Mouse (Mus musculus): ENCODE results near the gene Zfp324. TPM values are rescaled to one million over a fixed set of nuclear protein-coding genes. Genes with fewer than 3 reads are reported as not detected.

Gene Zfp324
- polyA plus RNA-seq, 1 experiment from 2014 or later, result 14.4 TPM

DNA sequence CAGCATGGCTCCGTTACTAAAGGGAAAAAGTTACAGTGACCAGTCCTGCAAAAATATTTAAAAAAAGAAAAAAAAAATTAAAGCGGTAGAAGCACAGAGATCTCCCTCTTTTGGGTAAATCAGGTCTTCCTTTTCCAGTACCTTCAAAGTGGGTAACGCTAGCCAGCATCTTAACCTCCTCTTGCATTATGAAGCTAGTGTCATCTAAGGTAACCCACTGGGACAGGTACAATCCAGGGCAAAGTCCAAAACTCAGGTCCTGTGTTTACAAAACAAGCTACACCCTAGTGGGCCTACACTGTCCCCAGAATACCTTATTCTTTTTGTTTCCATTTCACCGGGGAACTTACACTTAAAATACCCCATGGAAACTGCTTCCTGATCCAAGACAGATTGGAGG is 48.0 kb downstream of the Zfp324 start:
- Histone ChIP-seq H3K9me3 (ENCODE audit: control insufficient read depth, low read length) (no peaks in the 10 kb centered on the region), H3K27me3 (ENCODE audit: control insufficient read depth, insufficient read depth, low read length) (no peaks in the 10 kb centered on the region), H3K9ac (replicated peaks; ENCODE audit: low read length) (no peak overlapping the region), H3K4me1 (ENCODE audit: control insufficient read depth, insufficient read depth, low read length) (peaks cover 8% of the 10 kb centered on the region), H3K27ac (replicated peaks; ENCODE audit: low read depth, low read length) (no peak overlapping the region), H3K36me3 (ENCODE audit: control insufficient read depth, insufficient read depth, low read length) (no peaks in the 10 kb centered on the region), H3K4me3 (replicated peaks; ENCODE audit: low read depth, low read length) (no peak overlapping the region), H3K4me2 (ENCODE audit: low read length) (no peak overlapping the region)
- WGBS, result 72% methylated on average over 4 of the region's 4 CpGs
- ATAC-seq (ENCODE audit: low FRiP score, low TSS enrichment), result no peak
- DNase-seq, result no peak

DNA sequence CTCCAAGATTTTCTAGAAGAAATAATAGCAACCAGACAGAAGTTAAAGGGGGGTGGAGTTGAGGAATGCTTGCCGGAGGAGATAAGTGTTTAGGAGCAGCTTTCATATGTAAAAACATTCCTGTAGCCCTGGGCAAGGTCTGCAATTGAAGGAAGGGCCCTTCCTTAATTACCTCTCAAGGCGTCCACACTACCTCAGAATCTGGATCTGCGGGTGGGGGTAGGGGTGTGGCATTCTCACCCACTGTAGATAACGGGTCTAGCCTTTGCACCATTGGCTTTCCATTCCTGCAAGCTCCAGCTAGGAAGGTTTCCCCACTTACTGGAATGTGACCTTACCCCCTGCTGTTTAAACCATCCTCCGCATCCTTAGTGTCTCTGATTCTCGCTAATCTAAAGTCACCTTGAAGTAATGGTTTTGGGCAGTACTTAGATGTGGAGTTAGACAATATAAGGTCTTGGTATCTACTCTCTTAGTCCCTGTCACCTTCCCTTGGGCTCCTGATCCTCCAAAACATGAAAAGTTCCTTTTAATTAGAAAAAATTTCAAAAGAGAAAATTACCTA is 48.7 kb downstream of the Zfp324 start:
- DNase-seq, result no peak
- H3K9ac ChIP-seq (replicated peaks; ENCODE audit: low read length), result no peak overlapping the region
- no peak overlapping the region for H3K27ac ChIP-seq (replicated peaks; ENCODE audit: low read depth, low read length)
- WGBS, result 46% methylated on average over 6 of the region's 6 CpGs
- no peaks in the 10 kb centered on the region for H3K27me3 ChIP-seq (ENCODE audit: control insufficient read depth, insufficient read depth, low read length)
- no peak overlapping the region for H3K4me3 ChIP-seq (replicated peaks; ENCODE audit: low read depth, low read length)
- no peak for ATAC-seq (ENCODE audit: low FRiP score, low TSS enrichment)
- peaks cover 5% of the 10 kb centered on the region for H3K4me1 ChIP-seq (ENCODE audit: control insufficient read depth, insufficient read depth, low read length)
- H3K9me3 ChIP-seq (ENCODE audit: control insufficient read depth, low read length), result no peaks in the 10 kb centered on the region
- no peak overlapping the region for H3K4me2 ChIP-seq (ENCODE audit: low read length)
- H3K36me3 ChIP-seq (ENCODE audit: control insufficient read depth, insufficient read depth, low read length), result no peaks in the 10 kb centered on the region

DNA sequence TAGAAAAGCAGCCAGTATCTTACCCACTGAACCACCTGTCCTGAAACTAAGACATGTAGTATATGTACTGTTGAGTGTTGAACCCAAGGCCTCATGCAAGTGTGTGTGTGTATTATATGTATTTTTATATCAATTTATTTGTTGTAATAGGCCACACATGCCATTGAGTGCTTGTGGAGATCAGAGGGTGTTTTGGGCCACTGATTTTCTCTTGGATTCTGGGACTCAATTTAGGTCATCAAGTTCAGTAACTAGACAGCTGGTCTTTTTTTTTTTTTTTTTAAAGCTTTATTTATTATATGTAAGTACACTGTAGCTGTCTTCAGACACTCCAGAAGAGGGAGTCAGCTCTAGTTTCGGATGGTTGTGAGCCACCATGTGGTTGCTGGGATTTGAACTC is 49.6 kb downstream of the Zfp324 start:
- Histone ChIP-seq H3K36me3 (ENCODE audit: control insufficient read depth, insufficient read depth, low read length) (no peaks in the 10 kb centered on the region), H3K9me3 (ENCODE audit: control insufficient read depth, low read length) (no peaks in the 10 kb centered on the region), H3K27me3 (ENCODE audit: control insufficient read depth, insufficient read depth, low read length) (no peaks in the 10 kb centered on the region), H3K4me2 (ENCODE audit: low read length) (no peak overlapping the region), H3K4me1 (ENCODE audit: control insufficient read depth, insufficient read depth, low read length) (peaks cover 5% of the 10 kb centered on the region), H3K4me3 (replicated peaks; ENCODE audit: low read depth, low read length) (no peak overlapping the region), H3K9ac (replicated peaks; ENCODE audit: low read length) (no peak overlapping the region), H3K27ac (replicated peaks; ENCODE audit: low read depth, low read length) (no peak overlapping the region)
- ATAC-seq (ENCODE audit: low FRiP score, low TSS enrichment), result no peak
- 85% methylated on average over 1 of the region's 1 CpGs for WGBS
- no peak for DNase-seq

DNA sequence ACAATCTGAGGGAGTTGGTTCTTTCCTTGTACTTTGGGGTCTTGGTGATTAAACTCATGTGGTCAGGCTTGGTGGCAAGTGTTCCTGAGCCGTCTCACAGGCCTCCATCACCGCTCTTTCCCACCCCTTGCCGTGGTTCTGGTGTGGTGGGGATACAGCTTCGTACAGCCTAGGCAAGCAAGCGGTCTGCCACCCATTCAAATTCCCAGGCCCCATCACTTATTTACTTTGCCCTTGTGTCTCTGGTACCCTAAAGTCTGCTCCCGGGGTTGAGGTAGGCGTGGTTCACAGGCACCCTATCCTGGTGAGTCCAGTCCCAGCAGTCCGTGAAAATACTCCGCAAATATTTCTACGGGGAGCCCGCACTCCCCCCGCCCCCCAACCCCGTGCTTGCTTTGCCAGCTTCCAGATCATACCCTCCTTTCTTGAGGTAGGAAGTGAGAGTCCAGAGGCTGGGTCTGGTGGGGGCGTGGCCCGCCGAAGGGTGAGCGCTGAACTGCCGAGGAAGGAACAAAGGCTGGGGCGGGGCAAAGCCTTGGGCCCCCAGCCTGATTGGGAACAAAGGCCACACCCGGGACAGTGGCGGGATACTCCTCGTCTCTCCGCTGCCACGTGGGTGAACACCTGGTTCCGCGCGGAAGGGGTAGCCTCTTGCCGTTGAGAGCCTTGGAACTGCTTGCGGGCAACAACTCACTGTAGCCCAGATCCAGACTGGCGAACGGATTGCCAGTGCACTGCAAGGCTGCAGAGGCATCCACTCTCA is 57.3 kb downstream of the Zfp324 start:
- H3K4me2 ChIP-seq (ENCODE audit: low read length), result peak overlapping the region; percentile 98
- peak overlapping the region; percentile 99 for H3K27ac ChIP-seq (replicated peaks; ENCODE audit: low read depth, low read length)
- H3K9me3 ChIP-seq (ENCODE audit: control insufficient read depth, low read length), result no peaks in the 10 kb centered on the region
- peak overlapping the region; percentile 61 for H3K9ac ChIP-seq (replicated peaks; ENCODE audit: low read length)
- DNase-seq (peak; percentile 80), ATAC-seq (ENCODE audit: low FRiP score, low TSS enrichment) (peak; percentile 37)
- H3K36me3 ChIP-seq (ENCODE audit: control insufficient read depth, insufficient read depth, low read length), result peaks cover 27% of the 10 kb centered on the region
- H3K4me3 ChIP-seq (replicated peaks; ENCODE audit: low read depth, low read length), result peak overlapping the region; percentile 92
- H3K27me3 ChIP-seq (ENCODE audit: control insufficient read depth, insufficient read depth, low read length), result no peaks in the 10 kb centered on the region
- H3K4me1 ChIP-seq (ENCODE audit: control insufficient read depth, insufficient read depth, low read length), result peaks cover 28% of the 10 kb centered on the region
- 3% methylated on average over 31 of the region's 31 CpGs for WGBS

Other genes starting within 250 kb of the Zfp324 start
- not detected in 2 replicates for gene Vmn2r56, start 230.8 kb upstream of the Zfp324 start, polyA plus RNA-seq (2014; fragmentation: Nextera tagmentation; extraction: Ambion mirVana)
- gene Zscan18, start 162.2 kb upstream of the Zfp324 start, polyA plus RNA-seq (2014; fragmentation: Nextera tagmentation; extraction: Ambion mirVana), result 25.5 and 26.3 TPM in 2 replicates
- 35.5 and 37.9 TPM in 2 replicates for gene Zfp329, start 147.0 kb upstream of the Zfp324 start, polyA plus RNA-seq (2014; fragmentation: Nextera tagmentation; extraction: Ambion mirVana)
- 22.9 and 28.0 TPM in 2 replicates for gene Zfp110, start 131.1 kb upstream of the Zfp324 start, polyA plus RNA-seq (2014; fragmentation: Nextera tagmentation; extraction: Ambion mirVana)
- 8.6 and 9.0 TPM in 2 replicates for gene Zfp128, start 84.7 kb upstream of the Zfp324 start, polyA plus RNA-seq (2014; fragmentation: Nextera tagmentation; extraction: Ambion mirVana)
- gene Zscan22, start 68.0 kb upstream of the Zfp324 start, polyA plus RNA-seq (2014; fragmentation: Nextera tagmentation; extraction: Ambion mirVana), result 9.9 and 13.0 TPM in 2 replicates
- gene Rps5, start 43.5 kb upstream of the Zfp324 start, polyA plus RNA-seq (2014; fragmentation: Nextera tagmentation; extraction: Ambion mirVana), result 749 and 858 TPM in 2 replicates
- gene Rnf225, start 38.4 kb upstream of the Zfp324 start, polyA plus RNA-seq (2014; fragmentation: Nextera tagmentation; extraction: Ambion mirVana), result 0.64 and 0.66 TPM in 2 replicates
- gene Zfp446, start 12.0 kb downstream of the Zfp324 start, polyA plus RNA-seq (2014; fragmentation: Nextera tagmentation; extraction: Ambion mirVana), result 8.7 and 8.9 TPM in 2 replicates
- gene Slc27a5, start 32.4 kb downstream of the Zfp324 start, polyA plus RNA-seq (2014; fragmentation: Nextera tagmentation; extraction: Ambion mirVana), result 0.24 and 0.31 TPM in 2 replicates
- 293 and 309 TPM in 2 replicates for gene Trim28, start 33.3 kb downstream of the Zfp324 start, polyA plus RNA-seq (2014; fragmentation: Nextera tagmentation; extraction: Ambion mirVana)
- gene Zbtb45, start 44.2 kb downstream of the Zfp324 start, polyA plus RNA-seq (2014; fragmentation: Nextera tagmentation; extraction: Ambion mirVana), result 42.4 and 42.5 TPM in 2 replicates
- 188 and 205 TPM in 2 replicates for gene Chmp2a, start 69.0 kb downstream of the Zfp324 start, polyA plus RNA-seq (2014; fragmentation: Nextera tagmentation; extraction: Ambion mirVana)
- 149 and 181 TPM in 2 replicates for gene Ube2m, start 72.4 kb downstream of the Zfp324 start, polyA plus RNA-seq (2014; fragmentation: Nextera tagmentation; extraction: Ambion mirVana)
- gene Mzf1, start 88.9 kb downstream of the Zfp324 start, polyA plus RNA-seq (2014; fragmentation: Nextera tagmentation; extraction: Ambion mirVana), result 6.1 and 7.6 TPM in 2 replicates
- 0.09 TPM in 1 of 2 replicates, not detected in the other for gene Vmn1r85, start 129.3 kb downstream of the Zfp324 start, polyA plus RNA-seq (2014; fragmentation: Nextera tagmentation; extraction: Ambion mirVana)
- not detected in 2 replicates for gene Vmn1r86, start 154.1 kb downstream of the Zfp324 start, polyA plus RNA-seq (2014; fragmentation: Nextera tagmentation; extraction: Ambion mirVana)
- gene Vmn1r87, start 174.3 kb downstream of the Zfp324 start, polyA plus RNA-seq (2014; fragmentation: Nextera tagmentation; extraction: Ambion mirVana), result not detected in 2 replicates
- not detected in 2 replicates for gene Vmn1r88, start 193.7 kb downstream of the Zfp324 start, polyA plus RNA-seq (2014; fragmentation: Nextera tagmentation; extraction: Ambion mirVana)
- not detected in 2 replicates for gene Vmn1r89, start 247.2 kb downstream of the Zfp324 start, polyA plus RNA-seq (2014; fragmentation: Nextera tagmentation; extraction: Ambion mirVana)